Mouse (Mus musculus) adrenal gland, adult 18-20 months (tissue): ENCODE results near the gene Hunk. TPM values are rescaled to one million over a fixed set of nuclear protein-coding genes. Genes with fewer than 3 reads are reported as not detected.

Experiments
- DNase-seq, 2 experiments: peaks; one replicate each; pipeline ENCODE4 v3.0.0; 2021 to 2022; ENCODE audit warnings: low spot score in 2 of 2
- long read RNA-seq, 2 experiments: library from polyadenylated mRNA; stranded (forward); transcript quantifications; one replicate each; pipeline ENCODE4 v2.0.0; 2021
- total RNA-seq, 2 experiments: library from RNA; stranded (reverse); gene quantifications; 1 replicate in 1 of 2; 2 replicates in 1 of 2; pipeline ENCODE4 v1.2.3; 2021

The Hunk gene
- total RNA-seq, result 1 to 10 TPM; 2.8 to 3.7 TPM
- long read RNA-seq, experiment 1, partial matches to known transcripts, result 0 of 1 reads
- long read RNA-seq, experiment 1, other reads (novel, unspliced or antisense), result 1 of 1 reads
- long read RNA-seq, experiment 2, full-length matches to known transcripts, result 1 of 5 reads
- long read RNA-seq, experiment 2, partial matches to known transcripts, result 0 of 5 reads
- long read RNA-seq, experiment 2, other reads (novel, unspliced or antisense), result 4 of 5 reads

DNA sequence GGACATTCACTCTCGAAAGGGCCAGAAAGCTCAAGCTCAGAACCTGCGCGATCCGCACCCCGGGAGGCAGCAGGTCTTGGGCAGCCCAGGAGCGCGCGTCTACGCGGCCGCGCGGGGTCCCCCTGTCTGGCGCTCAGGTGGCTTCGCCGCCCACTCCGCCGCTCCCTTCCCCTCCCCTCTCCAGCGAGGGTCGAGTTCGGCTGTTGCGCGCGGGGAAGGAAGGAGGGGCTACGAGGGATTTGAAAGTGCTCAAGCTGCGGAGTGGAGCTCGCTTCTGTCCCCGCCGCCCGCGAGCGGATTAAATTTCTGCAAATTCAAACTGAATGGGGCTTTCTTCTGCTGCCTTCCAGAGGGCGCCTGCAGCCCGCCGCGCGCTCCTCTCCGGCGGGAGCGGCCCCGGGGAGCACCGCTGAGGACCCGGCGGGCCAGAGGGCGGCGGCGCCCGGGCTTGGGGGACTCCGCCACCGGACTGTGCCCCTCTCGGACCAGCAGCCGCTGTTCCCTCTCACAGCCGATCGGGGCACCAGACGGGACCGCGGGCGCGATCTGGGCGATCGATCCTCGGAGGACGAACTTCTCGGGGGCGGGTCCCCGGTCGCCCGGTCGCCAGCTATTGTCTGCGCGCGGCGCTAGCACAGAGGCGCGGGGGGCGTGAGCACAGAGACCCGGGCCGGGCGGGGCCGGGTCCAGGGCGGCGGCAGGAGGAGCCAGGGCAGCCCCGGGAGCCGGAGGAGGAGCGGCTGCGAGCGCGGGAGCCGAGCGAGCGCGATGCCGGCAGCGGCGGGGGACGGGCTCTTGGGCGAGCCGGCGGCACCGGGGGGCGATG is at the start of gene Hunk:
TSS of gene Hunk (plus strand) at position 326 of the 826 bp plus-strand sequence.
- DNase-seq, result peak; percentile 54 to 57

DNA sequence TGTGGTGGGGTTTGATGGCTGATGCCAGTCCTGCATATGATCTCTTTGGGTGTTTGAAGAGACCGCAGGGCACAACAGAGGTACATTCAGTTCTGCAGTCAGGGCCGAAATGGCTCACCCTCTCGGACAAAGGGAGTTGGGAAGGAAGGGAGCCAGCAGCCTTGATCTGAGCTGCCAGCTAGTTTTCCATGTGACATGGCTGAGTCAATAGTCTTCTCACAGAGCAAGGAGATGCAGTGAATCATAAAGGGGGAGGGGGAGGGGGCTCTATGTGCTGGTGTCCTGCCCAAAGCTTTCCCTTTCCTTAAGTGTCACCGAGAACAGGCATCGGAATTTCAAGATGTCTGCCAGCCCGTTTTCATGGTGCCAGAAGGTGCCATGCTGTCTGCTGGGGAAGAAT is 46.8 kb upstream of the Hunk start:
- peak in 1 of 2 experiments; percentile 9 for DNase-seq

GRCm38 (mm10) chr16:90341086-90341485 is 44.7 kb upstream of the Hunk start:
- DNase-seq, result no peak

- DNase-seq, result peak; percentile 51 to 58
These were observed 35.9 kb upstream of the Hunk start for GRCm38 (mm10) chr16:90349700-90350548.

- no peak for DNase-seq
These were observed 34.1 kb upstream of the Hunk start for GRCm38 (mm10) chr16:90351726-90352125.

DNA sequence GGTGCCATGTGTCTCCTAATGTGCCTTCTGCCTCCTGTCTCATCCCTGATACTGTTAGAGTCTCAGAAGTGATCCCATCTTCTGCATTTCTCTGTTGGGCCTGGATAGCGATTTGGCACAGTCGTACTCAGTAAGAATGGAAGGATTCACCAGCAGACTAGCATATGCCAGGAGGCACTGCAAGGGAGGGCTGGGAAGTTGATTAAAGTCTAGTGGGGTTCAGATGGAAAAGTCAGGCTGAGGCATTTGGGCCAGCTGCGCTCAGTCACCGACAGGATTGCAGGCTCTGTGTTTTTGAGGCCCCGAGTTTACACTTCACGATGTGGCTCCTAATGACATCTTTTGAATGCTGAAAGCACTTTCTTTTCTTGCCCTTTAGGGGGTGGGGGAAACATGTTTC is 33.1 kb upstream of the Hunk start:
- no peak for DNase-seq

DNA sequence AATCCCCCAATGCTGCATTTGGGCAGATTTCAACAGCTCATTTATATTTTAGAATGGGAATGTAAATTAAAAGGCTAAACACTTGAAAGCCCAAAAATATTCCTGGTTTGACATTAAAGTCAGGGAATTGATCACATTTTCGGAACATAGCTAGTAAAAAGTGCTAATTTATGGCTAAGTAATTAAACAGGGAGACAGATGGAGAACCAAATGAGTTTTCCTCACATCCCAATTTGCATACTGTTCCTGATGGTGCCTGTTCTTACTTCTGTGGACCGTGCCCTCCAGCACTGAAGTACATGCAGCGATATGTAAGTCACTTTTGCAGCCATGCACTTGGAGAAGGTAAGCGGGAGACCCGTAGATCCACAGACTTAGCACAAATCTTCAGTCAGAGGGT is 32.7 kb upstream of the Hunk start:
- no peak for DNase-seq

GRCm38 (mm10) chr16:90359329-90359728 is 26.5 kb upstream of the Hunk start:
- DNase-seq, result no peak

- DNase-seq, result no peak
These were observed 26.1 kb upstream of the Hunk start for GRCm38 (mm10) chr16:90359750-90360149.

GRCm38 (mm10) chr16:90360327-90360726 is 25.5 kb upstream of the Hunk start:
- no peak for DNase-seq

DNA sequence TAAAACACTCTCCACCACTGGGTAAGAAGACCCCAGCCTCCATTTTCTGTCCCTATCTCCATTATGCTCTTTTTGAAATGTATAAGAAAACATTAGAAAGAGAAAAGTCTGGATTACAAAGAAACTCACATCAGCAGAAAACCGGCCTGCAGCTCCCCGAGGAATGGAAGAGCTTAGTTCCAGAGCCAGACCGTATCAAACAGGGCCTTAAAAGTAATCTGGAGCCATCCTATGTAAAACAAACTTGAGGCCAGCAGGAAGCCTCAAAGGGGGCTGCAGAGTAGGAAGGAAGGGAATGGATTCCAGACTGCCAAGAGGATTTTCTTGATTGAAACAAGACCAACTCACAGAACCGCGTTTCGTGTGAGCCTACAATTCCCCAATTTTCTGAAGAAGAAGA is 22.9 kb upstream of the Hunk start:
- no peak for DNase-seq

DNA sequence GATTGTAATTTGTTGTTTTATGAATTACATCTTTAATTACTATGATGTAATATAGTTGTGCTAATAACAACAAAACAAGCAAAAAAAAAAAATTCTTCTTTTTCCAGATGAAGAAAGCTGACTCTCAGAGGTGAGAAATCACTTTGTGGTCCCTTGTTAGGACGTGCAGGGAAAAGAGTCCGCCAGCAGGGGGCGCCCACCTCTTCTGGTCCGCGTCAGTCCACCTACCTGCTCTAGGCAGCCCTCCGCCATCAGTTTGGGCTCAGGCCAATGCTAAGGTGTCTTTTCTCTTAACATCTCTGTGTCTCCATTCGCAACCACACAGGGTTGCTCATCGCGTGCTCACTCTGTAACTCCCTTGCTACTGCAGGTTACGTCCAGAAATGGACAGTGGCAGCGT is 5.9 kb upstream of the Hunk start:
- peak; percentile 79 for DNase-seq

GRCm38 (mm10) chr16:90381633-90382032 is 4.2 kb upstream of the Hunk start:
- no peak for DNase-seq

DNA sequence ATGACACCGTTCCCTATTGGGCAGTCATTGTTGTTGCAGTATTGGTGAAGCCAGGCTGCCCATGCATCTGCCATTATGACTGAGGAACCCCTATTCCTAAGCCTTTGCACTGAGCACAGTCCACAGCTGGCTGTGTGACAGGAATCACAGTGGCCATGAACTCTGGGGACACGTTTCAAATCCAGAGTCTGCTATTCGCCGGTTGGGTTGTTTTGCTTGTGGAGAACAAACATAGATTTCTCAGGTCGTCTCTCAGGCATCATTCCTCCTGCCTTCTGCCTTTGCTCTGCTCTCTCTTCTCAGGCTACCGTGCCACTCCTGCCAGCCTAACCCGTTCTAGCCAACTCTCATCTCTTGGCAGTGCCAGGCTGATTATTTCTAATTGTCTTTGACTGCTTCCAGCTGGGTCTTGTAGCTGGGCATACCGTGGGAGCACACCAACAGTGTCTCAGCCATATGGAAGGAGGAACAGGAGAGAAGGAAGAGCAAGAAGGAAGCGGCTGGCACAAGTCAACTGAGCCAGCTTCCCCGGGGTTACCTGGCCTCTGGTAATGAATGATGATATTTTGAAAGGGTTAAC is 3.0 kb upstream of the Hunk start:
- no peak for DNase-seq

- DNase-seq, result no peak
These were observed 1.8 kb upstream of the Hunk start for GRCm38 (mm10) chr16:90384058-90384457.

GRCm38 (mm10) chr16:90384846-90385245 is 967 bp upstream of the Hunk start:
- no peak for DNase-seq

DNA sequence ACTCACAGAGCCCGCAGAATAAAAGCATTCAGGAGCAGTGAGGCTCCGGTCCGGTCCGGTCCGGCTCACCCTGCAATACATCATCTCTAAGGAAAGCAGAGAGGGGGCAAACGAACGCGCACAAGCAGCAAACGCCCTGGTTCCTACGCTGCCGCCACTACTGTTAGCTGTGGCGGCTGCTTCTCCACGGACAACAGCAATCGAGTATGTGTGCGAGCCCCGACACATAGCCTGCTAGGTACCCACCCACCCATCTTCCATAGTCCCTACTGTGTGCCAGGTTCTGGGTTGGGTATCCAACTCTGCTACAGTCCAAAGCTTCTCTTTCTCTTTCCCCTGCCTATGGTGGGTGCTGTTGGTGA is 506 bp upstream of the Hunk start:
- no peak for DNase-seq

GRCm38 (mm10) chr16:90386514-90387160 is 824 bp downstream of the Hunk start:
- peak; percentile 43 to 45 for DNase-seq

DNA sequence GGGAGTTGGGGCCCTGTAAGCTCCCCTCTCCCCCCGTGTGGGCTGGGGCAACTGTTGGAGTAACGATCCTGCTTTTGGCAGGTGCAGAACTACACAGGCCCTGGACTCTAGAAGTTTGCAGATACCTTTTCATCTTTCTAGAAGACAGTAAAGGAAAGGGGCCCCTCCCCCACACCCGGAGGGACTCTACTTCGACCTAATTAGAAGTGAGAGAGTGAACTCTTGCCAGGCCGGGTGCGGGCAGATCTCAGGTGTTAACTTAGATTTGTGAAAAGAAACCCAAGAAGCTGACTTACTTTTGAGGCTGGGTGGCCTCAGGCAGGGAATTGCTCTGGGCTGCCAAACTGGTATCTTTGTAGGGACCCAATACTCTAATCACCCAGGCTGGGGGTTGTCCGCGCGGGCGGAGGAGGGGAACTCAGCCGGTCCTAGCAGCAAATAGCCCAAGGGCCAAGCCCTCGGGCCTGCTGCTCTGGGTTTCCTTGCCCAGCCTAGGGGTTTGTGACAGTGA is 1.4 kb downstream of the Hunk start:
- DNase-seq, result peak in 1 of 2 experiments; percentile 12

- no peak for DNase-seq
These were observed 2.1 kb downstream of the Hunk start for GRCm38 (mm10) chr16:90387961-90388360.
